Mouse (Mus musculus) heart, postnatal 25 days (tissue): ENCODE measurements around the gene Igf2bp2. TPM values are rescaled to one million over a fixed set of nuclear protein-coding genes. Genes with fewer than 3 reads are reported as not detected.

Experiments
- DNase-seq: peaks from one replicate; pipeline ENCODE4 v3.0.0; 2022; ENCODE audit warnings: low spot score
- intact Hi-C: fragments of 180-260 bp; cut with DNase I; formaldehyde crosslinking; loops from one replicate; pipeline ENCODE4 v1.15.1; 2025
- total RNA-seq, 2 experiments: library from RNA; stranded (reverse); gene quantifications; 2 replicates each; pipeline ENCODE4 v1.2.3; 2021

The Igf2bp2 gene
- total RNA-seq, 2 experiments from 2014 or later, result 5.1 to 9.7 TPM

DNA sequence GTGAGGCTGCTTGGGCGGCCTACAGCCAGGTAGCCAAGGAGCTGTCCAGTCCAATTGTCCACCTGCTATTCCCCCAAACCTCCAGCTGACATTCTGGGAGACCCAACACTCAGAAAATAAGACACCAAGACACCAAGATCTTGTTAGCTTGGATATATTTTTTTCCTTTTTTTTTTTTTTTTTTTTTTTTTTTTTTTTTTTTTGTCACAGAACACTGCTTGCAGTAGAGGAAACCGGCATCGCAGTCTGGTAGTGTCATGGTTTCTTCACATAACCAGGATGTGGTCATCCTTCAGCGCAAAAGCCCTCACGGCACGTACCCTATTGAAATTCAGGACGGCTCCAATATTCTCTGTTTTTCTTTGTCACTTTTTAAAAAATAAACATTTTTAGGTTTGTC lies 104.2 kb downstream of the Igf2bp2 start:
- intact Hi-C loops, result no loop called here
- no peak for DNase-seq

DNA sequence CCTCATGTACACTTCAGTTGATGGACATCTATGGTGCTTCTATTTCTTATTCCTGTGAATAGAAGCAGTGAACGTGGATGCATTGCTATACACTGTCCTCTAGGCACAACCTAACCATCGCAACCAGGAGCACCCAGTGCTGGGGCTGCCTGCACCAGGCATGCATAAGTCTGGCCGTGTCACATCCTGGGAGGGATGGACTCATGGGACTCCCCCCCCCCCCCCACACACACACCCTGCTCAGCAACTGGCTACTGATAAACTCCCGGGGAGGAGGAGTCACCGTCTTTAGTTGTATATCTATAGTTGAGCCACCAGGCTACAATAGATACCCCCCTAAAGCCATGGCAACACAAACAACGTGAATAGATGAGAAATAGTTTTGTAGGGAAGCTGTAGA lies 105.6 kb downstream of the Igf2bp2 start:
- no peak for DNase-seq
- intact Hi-C loops, result no loop called here

DNA sequence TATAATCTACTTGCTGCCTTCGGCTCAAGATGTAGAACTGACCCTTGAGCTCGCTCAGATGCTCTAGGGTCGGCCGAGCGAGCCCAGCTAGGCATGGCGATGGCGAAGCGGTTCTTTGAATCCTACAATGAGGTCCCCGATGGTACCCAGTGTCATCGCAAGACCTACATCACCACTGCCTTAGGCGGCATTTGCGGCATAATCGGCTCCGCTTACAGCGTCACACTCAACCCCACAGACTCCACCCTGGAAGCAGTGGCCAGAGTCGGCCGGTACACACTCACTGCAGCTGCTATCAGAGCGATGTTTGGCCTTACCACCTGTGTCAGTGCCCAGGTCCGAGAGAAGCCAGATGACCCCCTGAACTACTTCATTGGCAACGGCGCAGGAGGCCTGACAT lies 109.7 kb downstream of the Igf2bp2 start:
- intact Hi-C loops, result no loop called here
- DNase-seq, result no peak

DNA sequence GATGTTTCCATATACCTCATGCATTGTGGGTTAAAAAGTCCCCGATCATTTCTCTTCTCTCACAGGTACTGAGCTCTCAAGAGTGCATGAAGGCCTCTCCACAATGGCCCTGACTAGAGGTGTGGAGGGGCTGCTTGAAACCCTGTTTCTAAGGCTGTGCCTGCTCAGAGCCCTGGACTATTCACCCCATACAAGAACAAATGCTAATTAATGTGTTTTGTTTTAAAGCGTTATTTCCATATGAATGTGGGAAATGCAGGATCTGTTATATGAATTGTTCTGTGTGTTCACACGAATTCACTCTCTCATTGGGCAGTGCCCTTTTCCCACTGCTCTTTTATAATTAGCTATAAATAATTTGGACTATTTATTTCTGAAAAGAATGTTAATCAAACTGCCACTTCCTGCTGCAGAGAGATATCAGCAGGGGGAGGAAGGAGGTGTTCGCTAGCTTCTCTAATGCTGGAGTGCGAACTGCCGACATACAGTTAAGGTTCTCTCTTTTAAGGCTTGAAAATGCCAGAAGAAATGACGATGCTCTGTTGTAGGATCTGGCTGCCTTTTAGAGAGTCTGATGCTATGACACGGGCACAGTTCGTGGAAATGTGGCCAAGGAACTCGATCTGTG lies 116.2 kb downstream of the Igf2bp2 start:
- intact Hi-C loops, result no loop called here
- DNase-seq, result no peak

DNA sequence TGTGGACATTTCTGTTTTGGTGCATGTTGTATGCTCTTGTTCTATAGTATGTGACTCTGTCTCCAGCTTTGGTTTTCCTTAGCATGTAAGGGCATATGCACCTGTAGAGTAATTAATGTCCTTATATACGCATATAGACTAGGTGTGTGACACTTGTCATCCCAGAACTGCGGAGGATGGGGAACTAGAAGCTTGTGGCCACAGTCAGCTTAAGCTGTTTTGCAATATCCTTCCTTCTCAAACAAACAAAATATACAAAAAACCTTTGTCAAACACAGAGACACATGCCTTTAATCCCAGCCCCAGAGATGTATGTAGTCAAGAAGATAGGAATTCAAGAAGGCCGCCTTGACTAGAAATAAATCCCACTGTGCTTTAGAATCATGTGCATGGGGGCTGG lies 117.2 kb downstream of the Igf2bp2 start:
- no peak for DNase-seq
- intact Hi-C loops, result no loop called here

DNA sequence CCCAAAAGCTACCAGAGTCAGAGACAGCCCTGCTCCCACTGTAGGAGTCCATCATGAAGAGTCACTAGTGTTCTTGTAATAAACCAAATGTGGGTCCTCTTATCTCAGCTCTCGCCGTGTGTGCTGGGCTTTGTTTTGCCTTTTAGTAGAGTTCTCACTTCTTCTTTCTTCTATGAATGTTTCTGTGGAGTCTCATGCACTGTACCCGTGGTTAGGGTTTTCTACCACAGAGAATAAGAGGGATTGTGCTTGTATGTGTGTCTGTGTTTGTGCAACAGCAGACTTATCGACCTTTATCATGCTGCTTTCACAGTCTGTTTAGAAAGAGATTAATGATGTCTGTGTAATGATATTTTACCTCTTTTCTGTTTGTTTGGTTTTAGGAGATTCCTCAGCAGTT lies 119.3 kb downstream of the Igf2bp2 start:
- DNase-seq, result no peak
- intact Hi-C loops, result no loop called here

DNA sequence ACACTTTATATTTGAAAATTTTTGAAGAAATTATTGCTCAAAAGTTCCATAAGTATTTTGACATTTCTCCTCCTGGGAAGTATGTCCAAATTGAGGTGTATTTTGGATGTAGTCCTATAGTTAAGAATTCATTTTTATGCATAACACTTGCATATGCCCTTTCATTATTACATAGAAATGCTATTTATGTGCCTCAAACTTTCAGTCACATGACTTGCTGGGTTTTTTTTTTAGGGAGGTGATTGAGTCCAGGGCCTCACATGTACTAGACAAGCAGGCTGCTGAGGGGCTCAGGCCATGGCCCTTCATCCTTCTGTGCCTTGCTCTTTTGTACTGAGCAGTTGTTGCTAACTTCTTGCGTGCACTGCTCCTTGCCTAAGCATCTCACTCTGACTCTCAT lies 123.1 kb downstream of the Igf2bp2 start:
- DNase-seq, result no peak
- intact Hi-C loops, result no loop called here

DNA sequence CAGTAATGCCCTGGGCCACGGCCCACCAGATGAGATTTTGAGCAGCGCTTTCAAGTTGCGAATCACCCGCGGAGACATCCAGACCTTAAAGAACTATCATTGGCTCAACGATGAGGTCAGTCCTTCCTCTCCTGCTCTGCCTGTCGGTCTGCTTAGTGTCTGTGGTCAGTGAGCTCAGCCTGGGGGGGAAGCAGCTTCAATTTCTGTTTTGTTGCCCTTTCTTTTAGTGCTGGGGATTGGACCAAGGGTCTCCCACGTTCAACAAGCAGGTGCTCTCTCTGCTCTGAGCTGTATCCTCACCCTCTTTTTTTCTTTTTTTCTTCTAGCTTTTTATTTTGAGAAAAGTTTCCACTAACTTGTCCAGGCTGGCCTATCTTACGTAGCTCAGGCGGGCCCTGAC lies 124.5 kb downstream of the Igf2bp2 start:
- intact Hi-C loops, result no loop called here
- DNase-seq, result no peak

DNA sequence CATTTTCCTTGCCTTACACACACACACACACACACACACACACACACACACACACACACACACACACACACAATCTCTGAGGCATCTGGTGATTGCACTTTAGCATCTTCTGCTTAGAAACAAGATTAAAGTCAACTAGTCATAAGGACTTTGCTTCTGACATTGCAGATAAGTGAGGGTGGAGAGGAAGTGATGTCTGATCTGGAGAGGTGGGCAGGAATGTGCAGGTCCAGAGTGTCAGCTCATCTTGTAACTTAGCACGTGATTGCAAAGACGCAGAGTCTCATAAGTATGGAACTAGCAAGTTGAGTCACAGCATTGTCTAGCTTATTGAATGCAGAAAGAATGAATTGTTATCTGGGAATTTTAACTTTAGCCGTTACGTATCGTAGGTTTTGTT lies 135.6 kb downstream of the Igf2bp2 start:
- intact Hi-C loops, result no loop called here
- DNase-seq, result no peak

DNA sequence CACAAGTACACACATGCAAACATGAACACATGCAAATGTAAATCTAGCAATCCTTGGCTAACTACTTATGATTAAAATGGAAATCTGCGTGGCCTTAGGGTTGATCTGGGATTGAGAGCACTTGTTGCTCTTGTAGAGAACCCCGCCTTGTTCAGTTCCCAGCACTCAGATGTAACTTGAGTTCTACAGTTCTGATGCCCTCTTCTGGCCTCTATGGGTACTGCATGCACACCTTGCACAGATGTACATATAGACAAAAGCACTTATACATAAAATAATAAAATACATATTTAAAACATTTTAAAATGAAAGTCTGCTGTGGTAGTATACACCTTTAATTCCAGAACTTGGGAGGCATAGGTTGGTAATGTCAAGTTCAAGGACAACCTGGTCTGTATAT lies 141.0 kb downstream of the Igf2bp2 start:
- no peak for DNase-seq
- intact Hi-C loops, result loop anchor here (5.0 kb wide), 1 partner anchor 185 kb away; no protein-coding TSS in a partner anchor

DNA sequence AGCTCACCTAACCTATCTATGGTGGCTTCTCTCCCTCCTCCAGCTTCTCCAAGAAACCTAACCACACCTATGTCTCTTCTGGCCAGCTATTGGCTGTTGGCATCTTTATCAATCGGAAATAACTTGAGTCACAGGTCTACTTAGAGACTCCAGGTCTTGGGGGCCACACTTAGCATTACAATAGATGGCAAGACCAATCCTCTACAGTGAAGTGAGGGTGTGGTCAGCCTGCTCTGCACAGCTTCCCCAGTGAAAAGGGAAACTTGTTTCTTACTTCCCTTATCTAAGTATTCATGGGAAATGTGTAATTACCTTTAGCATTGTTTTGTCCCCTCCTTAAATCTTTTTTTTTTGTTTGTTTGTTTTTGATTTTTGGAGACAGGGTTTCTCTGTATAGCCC lies 147.5 kb downstream of the Igf2bp2 start:
- no peak for DNase-seq
- intact Hi-C loops, result no loop called here

DNA sequence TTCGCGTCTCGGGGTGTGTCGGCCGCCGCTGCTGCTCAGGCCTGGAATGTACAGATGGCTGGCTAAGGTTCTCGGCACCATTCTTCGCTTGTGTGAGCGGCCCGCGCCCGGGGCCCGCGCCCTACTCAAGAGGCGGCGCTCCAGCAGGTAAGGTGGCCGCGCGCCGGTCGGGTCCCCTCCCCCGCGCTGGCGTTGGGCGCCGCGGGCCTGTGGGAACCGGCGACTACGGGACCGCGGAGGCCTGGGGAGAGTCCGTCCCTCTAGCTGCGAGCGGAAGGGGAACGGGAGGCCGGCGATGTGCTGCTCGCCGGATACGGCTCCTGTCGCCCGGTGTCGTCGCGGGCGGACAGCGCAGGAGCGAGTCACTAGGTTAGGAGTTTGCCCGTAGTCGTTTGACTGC lies 153.5 kb downstream of the Igf2bp2 start:
- DNase-seq, result no peak
- intact Hi-C loops, result loop anchor here (10.0 kb wide), 1 partner anchor 165 kb away; no protein-coding TSS in a partner anchor

DNA sequence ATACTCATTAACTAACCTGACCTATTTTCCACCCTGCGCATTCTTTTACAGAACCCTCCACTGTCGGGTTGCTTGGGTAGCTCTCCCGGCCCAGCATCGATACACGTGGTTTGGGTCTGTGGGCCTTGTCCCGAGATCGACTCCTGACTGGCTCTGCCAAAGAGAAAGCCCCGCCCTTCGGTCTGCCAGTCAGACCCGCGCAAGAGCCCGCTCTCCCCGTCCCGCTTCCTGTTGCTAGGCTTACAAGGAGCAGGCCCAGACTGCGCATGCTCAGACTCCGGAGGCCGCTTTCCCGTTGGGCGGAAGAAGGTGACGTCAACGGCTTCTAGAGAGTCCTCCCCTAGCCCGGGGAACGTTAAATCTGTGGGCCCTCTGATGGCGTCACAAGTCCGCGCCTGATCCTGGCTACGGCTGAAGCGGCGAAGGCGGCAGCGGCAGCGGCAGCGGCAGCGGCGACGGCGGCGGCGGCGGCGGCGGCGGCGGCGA lies 154.0 kb downstream of the Igf2bp2 start, which contains the start of gene Senp2:
Gene Senp2, plus strand, starts transcription at position 386 of the 486 bp plus-strand sequence.
- intact Hi-C loops, result loop anchor here (10.0 kb wide), 1 partner anchor 164 kb away; no protein-coding TSS in a partner anchor
- peak; percentile 100 for DNase-seq

Other genes with a start within 250 kb of the Igf2bp2 start
- 10 to 100 TPM in 1 of 2 experiments, 1 to 10 TPM in 1; 8.7 to 13.2 TPM for gene Tmem41a, start 215.7 kb downstream of the Igf2bp2 start, total RNA-seq
- gene Liph, start 167.6 kb downstream of the Igf2bp2 start, total RNA-seq, result not detected
- gene Senp2, start 153.8 kb downstream of the Igf2bp2 start, total RNA-seq, result 10 to 100 TPM; 19.6 to 20.7 TPM
- 10 to 100 TPM; 39.9 to 44.1 TPM for gene Tra2b, start 102.7 kb upstream of the Igf2bp2 start, total RNA-seq